Mouse (Mus musculus): ENCODE measurements around the gene 9930022D16Rik.

The 9930022D16Rik gene

GRCm38 (mm10) chr11:109416709-109417420 lies 3.1 kb downstream of the 9930022D16Rik start:
- DNase-seq (ENCODE audit: low read depth, low spot score) = no peak

DNA sequence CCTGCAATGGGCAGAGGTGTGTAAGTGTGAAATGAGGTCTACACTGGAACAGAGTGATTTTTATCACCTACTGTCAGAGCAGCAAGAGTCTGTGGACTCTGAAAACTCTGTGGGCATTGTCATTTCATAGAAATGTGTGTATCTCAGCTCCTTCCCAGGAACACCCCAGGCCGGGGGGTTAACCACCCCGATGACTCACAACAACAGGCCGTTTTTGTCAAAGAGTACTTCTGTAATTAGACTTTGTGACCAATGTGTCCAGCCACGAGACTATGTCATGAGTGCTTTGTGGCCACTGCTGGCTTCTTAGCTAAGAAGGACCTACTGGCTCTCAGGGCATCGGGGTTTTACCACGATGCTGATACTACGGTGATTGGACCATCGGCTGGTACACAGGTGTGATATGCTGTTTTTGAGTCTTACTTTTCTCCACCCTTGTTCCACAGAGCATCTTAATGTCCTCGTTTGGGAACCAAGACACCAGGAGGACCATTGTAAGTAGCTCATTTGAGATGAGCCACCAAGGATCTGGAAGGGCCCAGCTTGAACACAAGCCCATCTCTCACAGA lies 3.8 kb downstream of the 9930022D16Rik start:
- no peak for DNase-seq (ENCODE audit: low read depth, low spot score)

- no peak for DNase-seq (ENCODE audit: low read depth, low spot score)
Measured at GRCm38 (mm10) chr11:109419461-109419860, 5.7 kb downstream of the 9930022D16Rik start.

GRCm38 (mm10) chr11:109419961-109420566 lies 6.3 kb downstream of the 9930022D16Rik start:
- no peak for DNase-seq (ENCODE audit: low read depth, low spot score)

DNA sequence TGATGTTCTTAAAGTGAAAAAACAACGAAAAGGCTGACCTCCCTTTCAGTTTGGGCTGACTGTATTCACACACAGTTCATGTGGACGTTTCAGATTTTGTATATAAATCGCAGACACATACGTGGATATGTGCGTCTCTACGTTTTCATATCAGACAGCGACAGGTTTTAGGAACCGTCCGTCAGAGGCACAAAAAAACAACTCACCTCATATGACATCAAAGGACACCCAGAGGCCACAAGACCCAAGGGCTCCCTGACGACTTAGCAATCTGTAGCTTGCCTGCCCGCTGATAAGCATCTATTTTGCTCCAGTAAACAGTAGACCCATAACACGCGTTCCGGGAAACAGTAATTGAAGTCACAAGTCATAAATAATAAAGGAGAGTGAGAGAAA lies 6.8 kb downstream of the 9930022D16Rik start:
- no peak for DNase-seq (ENCODE audit: low read depth, low spot score)

DNA sequence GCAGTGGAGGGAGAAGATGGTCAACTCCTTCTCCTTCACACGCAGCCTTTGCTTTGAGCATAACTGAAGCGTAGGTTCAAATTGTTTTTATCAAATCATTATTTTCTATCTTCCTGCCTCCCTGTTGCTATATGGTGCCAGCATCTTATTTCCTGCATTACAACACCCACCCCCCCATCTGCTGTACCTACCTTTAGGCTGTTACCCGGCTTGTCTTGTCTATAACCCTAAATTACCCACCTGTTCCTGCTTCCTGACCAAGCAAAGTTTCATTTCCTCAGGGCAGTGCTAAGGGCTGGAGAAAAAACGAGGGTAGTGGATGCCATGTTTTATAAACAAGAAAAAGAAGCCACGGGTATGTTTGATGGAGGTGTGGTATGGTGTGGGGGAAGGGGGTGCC lies 7.5 kb downstream of the 9930022D16Rik start:
- DNase-seq (ENCODE audit: low read depth, low spot score) = no peak

DNA sequence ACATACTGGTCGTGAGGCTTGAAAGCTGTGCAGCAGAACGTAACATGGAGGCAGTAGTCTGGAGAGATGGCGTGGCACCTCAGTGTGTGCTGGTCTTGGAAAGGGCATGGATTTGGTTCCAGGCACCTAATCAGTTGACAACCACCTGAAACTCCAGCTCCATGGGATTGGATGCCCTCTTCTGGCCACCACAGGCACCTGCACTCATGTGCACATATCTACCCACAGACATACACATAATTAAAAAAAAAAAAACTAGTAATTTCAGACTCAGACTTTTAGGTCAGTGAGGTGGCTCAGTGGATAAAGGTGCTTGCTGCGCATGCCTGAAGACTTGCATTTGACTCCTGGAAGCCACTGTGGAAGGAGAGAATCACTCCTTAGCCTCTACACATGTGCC lies 8.5 kb downstream of the 9930022D16Rik start:
- DNase-seq (ENCODE audit: low read depth, low spot score) = no peak

DNA sequence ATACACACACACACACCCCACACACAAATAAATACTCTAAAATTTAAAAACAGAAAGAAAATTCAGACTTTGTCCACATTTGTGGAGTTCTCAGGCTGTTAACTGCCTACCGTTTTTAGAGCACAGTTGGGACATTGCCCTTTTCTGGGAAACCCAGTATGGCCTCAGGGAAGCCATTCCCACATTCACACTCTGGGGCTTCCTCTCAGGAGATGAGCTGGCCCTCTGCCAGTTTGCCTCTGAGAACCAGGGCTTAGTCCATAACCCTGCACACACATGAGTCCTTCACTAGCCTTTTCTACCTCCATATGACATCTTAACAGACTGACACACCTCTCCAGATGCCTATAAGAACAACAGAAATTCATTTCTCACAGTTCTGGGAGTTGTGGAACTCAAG lies 9.6 kb downstream of the 9930022D16Rik start:
- DNase-seq (ENCODE audit: low read depth, low spot score) = no peak

DNA sequence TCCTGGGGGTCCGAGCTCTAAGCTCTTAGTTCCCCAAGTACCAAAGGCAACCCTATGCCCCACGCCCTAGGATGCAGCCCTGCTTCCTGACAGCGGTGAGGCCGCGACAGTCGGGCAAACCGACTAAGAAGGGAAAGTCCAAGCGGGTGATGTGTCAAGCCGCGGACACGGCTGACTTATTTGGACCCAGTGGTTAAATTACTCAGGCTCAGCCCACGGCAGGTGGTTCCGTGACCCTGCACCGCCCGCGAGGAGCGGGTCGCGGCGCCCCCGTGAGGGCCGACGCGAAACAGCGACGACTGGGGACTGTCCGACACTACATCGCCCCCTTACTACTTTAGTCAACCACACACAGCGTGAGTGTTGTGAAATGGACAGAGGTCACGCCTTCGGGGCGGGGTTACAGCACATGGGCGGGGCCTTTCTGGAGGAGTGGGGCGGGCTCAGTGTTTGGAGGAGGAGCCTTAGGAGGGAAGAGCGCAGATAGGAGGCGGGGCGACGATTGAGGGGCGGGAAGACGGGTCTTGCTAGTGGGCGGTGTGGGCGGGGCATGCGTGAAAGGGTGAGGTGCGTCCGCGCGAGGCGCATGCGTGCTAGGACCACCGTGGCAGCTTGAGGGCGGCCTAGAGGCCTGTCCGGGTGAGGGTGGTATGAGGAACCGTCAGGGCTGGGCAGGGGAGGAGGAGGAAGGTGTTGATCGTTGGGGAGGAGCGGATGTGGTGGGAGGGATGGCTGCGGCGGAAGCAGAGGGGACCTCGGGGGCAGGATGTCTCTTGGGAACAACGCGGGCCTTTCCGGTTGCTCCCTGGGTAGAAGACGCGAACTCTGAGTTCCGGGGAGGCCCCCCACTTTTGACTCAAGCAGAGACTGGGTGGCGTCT lies 11.9 kb downstream of the 9930022D16Rik start, which contains the start of gene Amz2:
TSS of gene Amz2 (plus strand) at position 555 of the 880 bp plus-strand sequence.
- peak; percentile 100 for DNase-seq (ENCODE audit: low read depth, low spot score)

GRCm38 (mm10) chr11:109426272-109426586 lies 12.5 kb downstream of the 9930022D16Rik start:
- no peak for DNase-seq (ENCODE audit: low read depth, low spot score)

DNA sequence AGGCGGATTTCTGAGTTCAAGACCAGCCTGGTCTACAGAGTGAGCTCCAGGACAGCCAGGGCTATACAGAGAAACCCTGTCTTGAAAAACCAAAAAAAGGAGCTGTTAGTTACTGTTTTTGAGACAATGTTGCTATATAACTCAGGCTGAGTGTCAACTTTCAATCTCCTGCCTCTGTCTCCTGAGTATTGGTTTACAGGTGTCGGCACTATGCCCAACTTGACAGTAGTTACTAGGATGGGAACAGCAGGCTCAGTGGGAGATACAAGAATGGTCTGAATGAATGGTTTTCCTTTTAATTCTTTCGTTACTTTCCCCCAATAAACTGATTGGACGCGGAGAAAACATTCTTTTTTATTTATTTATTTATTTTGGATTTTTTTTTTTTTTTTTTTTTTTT lies 13.6 kb downstream of the 9930022D16Rik start:
- no peak for DNase-seq (ENCODE audit: low read depth, low spot score)

DNA sequence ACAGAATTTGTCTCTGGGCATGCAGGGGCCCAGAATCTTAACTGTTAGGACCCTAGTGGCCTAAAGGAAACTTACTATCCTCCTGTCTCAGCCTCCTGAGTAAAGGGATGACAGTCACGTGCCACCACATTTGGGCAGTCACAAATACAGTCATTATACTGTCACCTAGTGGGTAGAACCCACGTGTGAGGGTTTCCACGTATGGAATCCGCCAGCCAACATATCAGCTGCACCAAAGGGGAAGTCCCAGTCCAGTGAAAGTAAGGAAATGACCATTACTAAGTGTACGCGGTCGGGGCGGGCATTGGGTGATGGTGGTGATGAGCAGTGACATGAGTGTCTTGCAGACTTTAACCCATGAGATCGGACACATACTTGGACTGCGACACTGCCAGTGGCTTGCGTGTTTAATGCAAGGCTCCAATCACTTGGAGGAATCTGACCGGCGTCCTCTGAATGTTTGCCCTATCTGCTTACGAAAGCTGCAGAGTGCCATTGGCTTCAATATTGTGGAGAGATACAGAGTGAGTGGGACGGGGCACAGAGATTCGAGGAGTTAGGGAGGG lies 20.6 kb downstream of the 9930022D16Rik start:
- DNase-seq (ENCODE audit: low read depth, low spot score) = no peak

DNA sequence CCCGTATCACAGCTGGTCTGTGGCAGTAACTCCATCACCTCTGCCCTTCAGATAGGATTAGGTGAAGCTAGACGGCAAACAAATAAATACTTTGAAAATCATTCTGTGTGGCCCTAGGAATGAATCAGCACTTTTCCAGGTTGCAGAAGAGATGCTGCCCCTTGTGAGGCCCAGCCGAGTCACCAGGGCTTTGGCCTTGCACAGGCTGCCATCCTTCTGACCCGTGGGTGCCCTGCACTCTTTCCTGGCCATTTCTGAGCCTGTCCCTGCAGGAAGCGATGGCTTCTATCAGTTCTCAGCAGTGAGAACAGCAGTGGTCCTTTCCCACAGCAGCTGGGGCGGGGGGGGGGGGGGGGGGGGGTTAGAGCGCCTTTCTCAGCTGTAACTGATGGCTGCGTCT lies 23.2 kb downstream of the 9930022D16Rik start:
- no peak for DNase-seq (ENCODE audit: low read depth, low spot score)

- DNase-seq (ENCODE audit: low read depth, low spot score) = no peak
Measured at GRCm38 (mm10) chr11:109439209-109439608, 25.5 kb downstream of the 9930022D16Rik start.

GRCm38 (mm10) chr11:109439829-109440340 lies 26.2 kb downstream of the 9930022D16Rik start:
- DNase-seq (ENCODE audit: low read depth, low spot score) = peak; percentile 90

DNA sequence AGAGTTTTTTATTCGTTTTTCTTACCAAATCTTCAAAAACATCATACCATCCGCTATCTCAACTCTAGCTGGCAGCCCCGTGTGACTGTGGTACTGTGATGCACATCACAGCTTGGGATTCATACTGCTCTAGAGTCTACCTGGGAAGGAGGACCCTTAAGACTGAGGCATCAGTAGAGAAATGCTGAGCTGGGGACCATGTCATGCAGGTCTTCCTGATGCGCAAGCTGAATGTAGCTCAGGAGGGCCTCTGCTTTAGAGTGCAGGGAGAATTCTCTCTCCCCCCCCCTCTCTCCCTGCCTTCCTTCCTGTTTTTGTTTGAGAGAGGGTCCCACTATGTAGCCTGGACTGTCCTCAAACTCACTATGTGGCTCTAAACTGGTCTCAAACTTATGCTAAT lies 26.9 kb downstream of the 9930022D16Rik start:
- DNase-seq (ENCODE audit: low read depth, low spot score) = no peak

DNA sequence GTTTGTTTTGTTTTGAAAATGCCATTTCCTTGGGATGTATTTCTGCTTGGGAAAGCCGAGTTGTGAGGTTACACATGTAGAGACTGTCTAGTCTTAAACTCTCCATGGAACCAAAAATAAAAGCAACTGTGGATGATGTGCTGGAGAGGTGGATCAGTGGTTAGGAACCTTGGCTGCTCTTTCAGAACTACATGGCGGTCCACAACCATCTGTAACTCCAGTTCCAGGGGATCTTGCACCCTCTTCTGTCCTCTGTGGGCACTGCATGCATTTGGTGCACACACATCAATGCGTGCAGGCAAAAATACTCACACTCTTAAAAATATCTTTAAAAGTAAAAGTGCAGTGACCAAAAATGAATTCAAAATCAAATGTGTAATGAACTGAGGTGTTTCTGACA lies 27.4 kb downstream of the 9930022D16Rik start:
- peak; percentile 54 for DNase-seq (ENCODE audit: low read depth, low spot score)

- no peak for DNase-seq (ENCODE audit: low read depth, low spot score)
Measured at GRCm38 (mm10) chr11:109442166-109442730, 28.5 kb downstream of the 9930022D16Rik start.

GRCm38 (mm10) chr11:109443468-109444263 lies 29.9 kb downstream of the 9930022D16Rik start:
- no peak for DNase-seq (ENCODE audit: low read depth, low spot score)

DNA sequence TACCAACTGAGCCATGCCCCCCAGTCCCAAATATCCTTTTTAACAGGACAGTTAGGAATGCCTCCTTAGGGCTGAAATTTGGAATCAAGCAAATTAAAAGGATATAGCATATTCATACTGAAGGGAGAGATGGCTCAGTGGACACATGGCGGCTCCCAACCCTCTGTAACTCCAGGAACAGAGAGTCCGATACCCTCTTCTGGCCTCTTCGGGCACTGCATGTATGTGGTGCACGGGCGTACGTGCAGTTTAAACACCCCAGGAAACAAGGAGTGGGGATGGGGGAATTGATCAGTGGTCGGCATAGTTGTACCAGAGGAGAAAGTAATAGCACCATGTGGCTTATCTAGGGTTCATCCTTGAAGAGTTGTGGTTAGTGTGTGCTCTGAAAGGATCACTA lies 30.9 kb downstream of the 9930022D16Rik start:
- DNase-seq (ENCODE audit: low read depth, low spot score) = no peak
